Mouse (Mus musculus): ENCODE results near the gene Gm20661. TPM values are rescaled to one million over a fixed set of nuclear protein-coding genes. Genes with fewer than 3 reads are reported as not detected.

Gene Gm20661
- total RNA-seq, 2 experiments from 2014 or later, result not detected

Other genes starting within 250 kb of the Gm20661 start
- 100 to 1,000 TPM; 109 to 159 TPM for gene Rbm5, start 212.1 kb upstream of the Gm20661 start, total RNA-seq (2021)
- gene Rbm6, start 109.8 kb upstream of the Gm20661 start, total RNA-seq (2021), result 10 to 100 TPM; 48.3 to 72.1 TPM
- gene Mon1a, start 94.9 kb upstream of the Gm20661 start, total RNA-seq (2021), result 10 to 100 TPM; 23.9 to 27.1 TPM
- 1 to 10 TPM in 1 of 2 experiments, under 1 TPM in 1; 0.81 to 2.6 TPM for gene Mst1r, start 76.2 kb upstream of the Gm20661 start, total RNA-seq (2021)
- gene Actl11, start 54.6 kb upstream of the Gm20661 start, total RNA-seq (2021), result not detected
- 100 to 1,000 TPM; 353 to 360 TPM for gene Camkv, start 47.4 kb upstream of the Gm20661 start, total RNA-seq (2021)
- 10 to 100 TPM in 1 of 2 experiments, 1 to 10 TPM in 1; 7.8 to 16.5 TPM for gene Traip, start 32.9 kb upstream of the Gm20661 start, total RNA-seq (2021)
- 1 to 10 TPM; 2.4 to 3.9 TPM for gene Uba7, start 7.6 kb upstream of the Gm20661 start, total RNA-seq (2021)
- 1 to 10 TPM; 4.4 to 4.9 TPM for gene Inka1, start 2.8 kb downstream of the Gm20661 start, total RNA-seq (2021)
- 1 to 10 TPM in 1 of 2 experiments, under 1 TPM in 1; 0.79 to 1.4 TPM for gene Cdhr4, start 9.4 kb downstream of the Gm20661 start, total RNA-seq (2021)
- gene Gm20662, start 13.3 kb downstream of the Gm20661 start, total RNA-seq (2021), result 1 to 10 TPM in 1 of 2 experiments, not detected in 1; 2.3 TPM
- 100 to 1,000 TPM; 196 to 205 TPM for gene Ip6k1, start 19.4 kb downstream of the Gm20661 start, total RNA-seq (2021)
- gene Gmppb, start 66.2 kb downstream of the Gm20661 start, total RNA-seq (2021), result 10 to 100 TPM; 14.4 to 17.0 TPM
- gene Amigo3, start 70.1 kb downstream of the Gm20661 start, total RNA-seq (2021), result 1 to 10 TPM; 1.7 to 1.8 TPM
- gene Mst1, start 97.4 kb downstream of the Gm20661 start, total RNA-seq (2021), result not detected
- 100 to 1,000 TPM in 1 of 2 experiments, 10 to 100 TPM in 1; 77.6 to 107 TPM for gene Rnf123, start 100.3 kb downstream of the Gm20661 start, total RNA-seq (2021)
- 10 to 100 TPM; 23.9 to 39.4 TPM for gene Apeh, start 111.5 kb downstream of the Gm20661 start, total RNA-seq (2021)
- 100 to 1,000 TPM; 269 to 307 TPM for gene Bsn, start 207.3 kb downstream of the Gm20661 start, total RNA-seq (2021)